Mouse (Mus musculus) bone marrow, adult 2 months (tissue): Measurements from ENCODE around the gene Ndufa12. TPM values are rescaled to one million over a fixed set of nuclear protein-coding genes. Genes with fewer than 3 reads are reported as not detected.

Source experiments
- H3K27ac ChIP-seq: fragments of 200-500 bp; 2 replicates; pipeline ENCODE4 v1.5.1; 2012; ENCODE audit warnings: low read depth, mild to moderate bottlenecking, control low read depth, inconsistent platforms, low read length; ENCODE audit not compliant: control insufficient read depth, poor library complexity, insufficient read depth
- H3K4me1 ChIP-seq: fragments of 200-500 bp; 2 replicates; pipeline ENCODE4 v1.6.1; 2011; ENCODE audit warnings: low read length; ENCODE audit not compliant: control insufficient read depth, insufficient read depth
- H3K4me3 ChIP-seq: fragments of 200-500 bp; replicated peaks from 2 replicates; pipeline ENCODE3; 2011; ENCODE audit warnings: mild to moderate bottlenecking, low read depth, low read length, control low read depth; ENCODE audit not compliant: control insufficient read depth
- CTCF ChIP-seq: fragments of 200-500 bp; IDR thresholded peaks from 2 replicates; pipeline ENCODE4 v1.5.1; 2011; ENCODE audit warnings: low read length, control low read depth; ENCODE audit not compliant: control insufficient read depth, insufficient read depth
- POLR2A ChIP-seq: fragments of 200-500 bp; IDR thresholded peaks from 2 replicates; pipeline ENCODE4 v1.6.1; 2011; ENCODE audit warnings: low read depth, mild to moderate bottlenecking, control low read depth, low read length, borderline replicate concordance; ENCODE audit not compliant: control insufficient read depth
- WGBS: fragments of 180-500 bp; shearing (Covaris S2); methylation state at CpG from one replicate; pipeline ENCODE4 v1.1.7; 2018; 5-methylcytosine and 5-hydroxymethylcytosine counted together
- polyA plus RNA-seq: library from polyadenylated mRNA; stranded (reverse); fragments of >200 nt; gene quantifications from 2 replicates; pipeline ENCODE4 v1.2.4, GENCODE M21; 2011; ENCODE audit warnings: low replicate concordance; ENCODE audit not compliant: missing spikeins, insufficient read depth, insufficient read length

Ndufa12 gene
- 67.0 and 104 TPM in 2 replicates for polyA plus RNA-seq

DNA sequence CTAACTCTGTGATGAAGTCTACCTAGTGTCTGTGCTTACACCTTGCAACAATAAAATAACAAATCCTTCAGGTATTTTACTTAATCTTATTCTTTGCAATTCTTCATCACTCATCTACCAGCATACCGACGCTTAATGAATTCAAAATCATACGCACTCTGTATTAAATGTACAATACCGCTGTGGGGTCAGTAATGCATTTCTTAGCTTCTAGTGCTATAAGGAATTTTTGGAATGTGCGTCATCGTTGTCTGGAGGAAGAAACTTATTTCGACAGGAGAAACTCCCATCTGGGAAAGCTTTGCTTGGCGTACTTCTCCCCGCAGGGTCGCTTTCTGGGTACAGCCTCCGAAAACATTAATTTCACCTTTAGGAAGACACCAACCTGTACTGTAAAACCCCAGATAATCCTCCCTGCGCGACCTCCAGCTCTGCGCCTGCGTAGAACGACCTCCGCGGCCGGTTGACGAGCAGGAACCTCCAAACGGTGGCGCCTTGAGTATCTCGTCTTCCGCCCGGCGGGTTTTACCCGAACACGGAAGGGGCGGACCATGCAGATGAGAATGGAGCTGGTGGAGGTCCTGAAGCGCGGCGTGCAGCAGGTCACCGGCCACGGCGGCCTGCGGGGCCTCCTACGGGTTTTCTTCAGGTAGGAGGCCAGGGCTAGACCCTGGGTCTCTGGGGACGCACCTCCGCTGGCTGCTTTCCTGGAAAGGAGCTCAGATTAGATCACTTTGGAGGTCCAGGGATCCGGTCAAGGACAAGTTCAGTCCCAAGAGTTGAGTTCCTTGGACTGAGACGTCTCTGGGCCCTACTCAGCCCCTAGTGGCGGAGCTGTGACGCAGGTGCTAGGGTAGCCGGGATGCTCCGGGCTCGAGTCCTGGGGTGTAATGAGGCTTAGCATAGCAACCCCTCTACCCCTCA, at the start of gene Ndufa12:
Ndufa12 (plus strand) TSS at position 239 of the 924 bp plus-strand sequence.
- TF ChIP-seq POLR2A, result peak; percentile 68; the same call in 1 of the 2 replicates
- TF ChIP-seq CTCF, result peak; percentile 51
- WGBS, result under 1% methylated on average over 46 of the region's 46 CpGs
- H3K4me1 ChIP-seq, result peaks cover 1% of the 10 kb centered on the region
- H3K27ac ChIP-seq, result peak within 1 kb of the TSS; percentile 63
- peak within 1 kb of the TSS; percentile 77 for H3K4me3 ChIP-seq

DNA sequence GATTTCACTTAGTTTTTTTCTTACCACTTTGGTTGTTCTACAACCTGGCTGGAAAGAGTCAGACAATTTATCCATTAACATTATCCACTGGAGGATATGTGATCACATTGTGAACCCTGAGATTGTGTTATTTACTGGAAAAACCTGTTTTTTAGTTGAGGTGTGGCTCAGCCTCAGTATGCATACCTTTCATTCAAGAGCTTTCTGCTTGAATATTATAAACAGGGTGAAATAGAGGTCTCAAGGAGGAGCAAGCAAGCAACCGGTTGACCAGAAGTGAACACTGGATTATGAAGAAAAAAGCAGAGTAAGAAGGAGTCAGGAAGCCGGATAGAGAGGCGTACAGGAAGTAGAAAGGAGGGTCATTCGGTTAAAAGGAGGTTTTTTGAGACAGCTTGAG, 47.0 kb upstream of the Ndufa12 start:
- H3K4me3 ChIP-seq, result no peak overlapping the region
- no peak overlapping the region for H3K27ac ChIP-seq
- TF ChIP-seq POLR2A (no peak), CTCF (no peak)
- no peaks in the 10 kb centered on the region for H3K4me1 ChIP-seq
- 74% methylated on average over 4 of the region's 4 CpGs for WGBS

DNA sequence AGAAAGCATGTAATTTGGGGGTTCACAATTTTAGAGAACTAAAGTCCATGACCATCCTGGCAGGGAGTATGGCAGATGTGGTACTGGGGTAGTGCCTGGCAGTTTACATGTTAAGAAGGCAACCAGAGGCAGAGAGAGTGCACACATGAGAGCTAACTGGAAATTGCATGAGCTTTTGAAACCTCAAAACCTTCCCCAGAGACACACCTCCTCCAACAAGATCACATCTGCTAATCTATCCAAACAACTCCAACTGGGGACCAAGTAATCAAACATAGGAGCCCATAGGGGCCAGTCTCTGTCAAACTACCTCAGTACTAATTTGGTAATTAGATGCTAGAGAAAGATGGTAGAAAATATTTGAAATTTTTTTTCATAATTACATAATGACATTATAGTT, 44.7 kb upstream of the Ndufa12 start:
- TF ChIP-seq POLR2A, result no peak
- no peak for TF ChIP-seq CTCF
- Histone ChIP-seq H3K4me1 (no peaks in the 10 kb centered on the region), H3K4me3 (no peak overlapping the region), H3K27ac (no peak overlapping the region)

DNA sequence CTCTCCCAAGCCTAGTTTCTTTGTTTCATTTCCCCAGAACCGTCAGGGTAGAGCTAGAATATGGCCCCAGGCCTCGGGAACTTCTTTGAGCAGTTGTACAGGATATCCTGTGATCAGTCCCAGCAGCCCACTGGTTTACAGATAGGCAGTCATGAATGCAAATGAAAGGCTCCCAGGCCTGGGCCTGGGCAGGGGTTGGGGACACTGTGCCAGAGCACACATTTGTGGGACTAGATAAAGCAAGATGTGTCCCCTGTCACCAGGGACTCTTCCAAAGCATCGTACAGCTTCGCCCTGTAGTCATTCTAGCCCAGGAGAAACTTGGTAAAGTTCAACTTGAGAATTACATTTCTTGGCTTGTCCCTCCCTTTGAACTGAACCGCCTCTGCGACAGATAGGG, 39.6 kb upstream of the Ndufa12 start:
- Histone ChIP-seq H3K4me1 (no peaks in the 10 kb centered on the region; the same call in 1 of the 2 replicates), H3K27ac (no peak overlapping the region), H3K4me3 (no peak overlapping the region)
- no peak for TF ChIP-seq POLR2A
- no peak for TF ChIP-seq CTCF
- WGBS, result 74% methylated on average over 6 of the region's 6 CpGs

DNA sequence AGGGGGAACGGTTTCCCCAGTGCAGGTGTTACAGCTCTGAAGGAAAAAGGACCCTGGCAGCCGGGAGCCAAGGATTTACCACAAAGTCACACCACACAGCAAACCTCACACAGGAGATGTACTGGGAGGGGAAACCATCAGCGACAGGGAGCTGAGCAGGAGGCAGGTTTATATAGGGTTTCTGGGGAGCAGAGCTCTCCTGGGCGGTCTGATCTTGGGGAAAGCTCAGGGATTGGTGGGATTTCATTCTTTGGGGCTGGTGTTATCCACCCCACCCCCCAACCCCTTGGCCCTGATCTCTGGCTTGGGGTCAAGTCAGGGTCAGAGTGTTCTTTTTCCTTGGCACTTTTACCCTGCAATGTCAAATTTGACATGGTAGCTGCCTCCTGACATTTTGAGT, 39.1 kb upstream of the Ndufa12 start:
- 84% methylated on average over 4 of the region's 4 CpGs for WGBS

DNA sequence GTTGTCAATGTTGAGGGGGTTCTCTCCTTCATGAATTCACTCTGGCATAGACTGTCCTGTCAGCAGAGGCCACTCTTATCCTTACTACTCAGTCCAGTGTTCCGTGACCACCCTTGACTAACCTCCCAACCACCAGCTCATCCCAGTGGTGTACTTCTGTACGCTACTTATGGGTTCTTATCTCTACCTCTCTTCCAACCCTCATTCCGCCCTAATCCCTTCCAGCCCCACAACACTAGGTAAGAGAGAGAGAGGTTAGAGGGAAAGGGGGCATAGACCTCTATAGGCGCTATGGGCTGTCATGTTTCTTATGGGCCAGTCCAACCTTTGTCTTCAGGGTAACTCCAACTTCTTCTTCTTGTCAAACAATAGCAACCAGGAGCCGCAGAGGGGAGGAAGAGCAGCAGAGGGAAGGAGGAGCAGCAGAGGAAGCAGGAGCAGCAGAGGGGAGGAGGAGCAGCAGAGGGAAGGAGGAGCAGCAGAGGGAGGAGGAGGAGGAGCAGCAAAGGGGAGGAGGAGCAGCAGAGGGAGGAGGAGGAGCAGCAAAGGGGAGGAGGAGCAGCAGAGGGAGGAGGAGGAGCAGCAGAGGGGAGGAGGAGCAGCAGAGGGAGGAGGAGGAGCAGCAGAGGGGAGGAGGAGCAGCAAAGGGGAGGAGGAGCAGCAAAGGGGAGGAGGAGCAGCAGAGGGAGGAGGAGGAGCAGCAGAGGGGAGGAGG, 37.3 kb upstream of the Ndufa12 start:
- Histone ChIP-seq H3K27ac (no peak overlapping the region), H3K4me1 (no peaks in the 10 kb centered on the region; the same call in 1 of the 2 replicates), H3K4me3 (no peak overlapping the region)
- TF ChIP-seq CTCF (no peak), POLR2A (no peak)
- 81% methylated on average over 5 of the region's 5 CpGs for WGBS

More for the DNA sequence above, 39.1 kb upstream of the Ndufa12 start:
- Histone ChIP-seq H3K27ac (no peak overlapping the region), H3K4me3 (no peak overlapping the region), H3K4me1 (no peaks in the 10 kb centered on the region; the same call in 1 of the 2 replicates)
- no peak for TF ChIP-seq CTCF
- TF ChIP-seq POLR2A, result no peak

DNA sequence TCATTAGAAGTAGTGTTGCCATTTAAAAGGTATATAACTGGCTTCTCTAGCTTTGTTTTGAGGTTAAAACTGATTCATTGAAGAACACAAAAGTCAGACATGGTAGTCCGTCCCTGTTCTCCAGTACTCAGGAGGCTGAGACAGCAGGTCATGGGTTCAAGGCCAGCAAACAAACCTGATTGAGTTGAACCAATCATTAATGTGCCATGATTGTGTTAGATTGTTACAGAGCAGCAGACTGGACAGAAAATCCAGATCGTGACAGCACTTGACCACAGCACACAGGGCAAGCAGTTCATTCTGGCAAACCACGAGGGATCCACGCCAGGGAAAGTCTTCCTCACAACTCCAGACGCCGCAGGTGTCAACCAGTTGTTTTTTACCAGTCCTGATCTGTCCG, 36.5 kb upstream of the Ndufa12 start:
- no peak overlapping the region for H3K27ac ChIP-seq
- TF ChIP-seq POLR2A, result no peak
- no peak for TF ChIP-seq CTCF
- no peaks in the 10 kb centered on the region; the same call in 1 of the 2 replicates for H3K4me1 ChIP-seq
- H3K4me3 ChIP-seq, result no peak overlapping the region
- 93% methylated on average over 7 of the region's 7 CpGs for WGBS
